Mouse (Mus musculus): ENCODE results near the gene Tmem50a.
"Not testable (repeated sequence)": the region's sequence is repeated elsewhere in the genome, so short reads cannot be mapped to it uniquely, and the experiment has no call there.

The Tmem50a gene

GRCm38 (mm10) chr4:134923258-134924018 is 8.6 kb upstream of the Tmem50a start, which contains the start of gene Rsrp1:
Gene Rsrp1, plus strand, starts transcription at chr4:134923592.
- peak; percentile 97 for DNase-seq (ENCODE audit: low spot score)

- DNase-seq (ENCODE audit: low spot score), result peak; percentile 71
Measured at GRCm38 (mm10) chr4:134922925-134923244, 8.1 kb upstream of the Tmem50a start.

- DNase-seq (ENCODE audit: low spot score), result no peak
Measured at GRCm38 (mm10) chr4:134922111-134922924, 7.5 kb upstream of the Tmem50a start.

DNA sequence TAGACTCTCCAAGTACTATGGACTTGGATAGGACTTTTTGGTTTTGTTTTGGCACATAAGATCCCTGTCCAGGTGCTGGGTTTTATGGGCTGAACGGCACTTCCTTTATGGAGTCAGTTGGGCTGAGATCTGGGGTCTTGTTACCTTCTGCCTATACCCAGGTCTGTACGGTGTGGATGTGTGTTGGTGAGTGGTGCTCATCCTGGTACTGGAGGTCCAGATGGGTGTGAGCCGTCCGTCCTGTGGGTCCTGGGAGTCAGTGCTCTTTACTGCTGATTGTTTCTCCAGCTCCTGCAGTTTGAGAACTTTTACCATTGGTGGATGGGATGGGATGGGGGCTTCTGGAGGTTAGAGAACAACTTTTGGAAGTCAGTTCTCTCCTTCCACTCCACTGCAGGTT is 6.9 kb upstream of the Tmem50a start:
- DNase-seq (ENCODE audit: low spot score), result no peak

DNA sequence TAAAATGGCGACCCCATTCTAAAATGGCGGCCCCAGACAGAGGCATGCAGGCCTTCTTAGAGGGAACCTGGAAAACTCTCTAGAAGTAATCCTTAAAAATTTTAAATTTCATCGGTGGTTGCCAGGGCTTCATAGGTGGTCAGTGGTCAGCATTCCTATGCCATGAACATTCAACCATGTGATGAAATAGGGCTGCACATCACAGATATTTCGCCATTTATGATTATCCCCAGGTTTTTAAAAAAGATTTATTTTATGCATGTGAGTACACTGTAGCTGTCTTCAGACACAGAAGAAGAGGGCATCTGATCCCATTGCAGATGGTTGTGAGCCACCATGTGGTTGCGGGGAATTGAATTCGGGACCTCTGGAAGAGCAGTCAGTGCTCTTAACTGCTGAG is 5.8 kb upstream of the Tmem50a start:
- no peak for DNase-seq (ENCODE audit: low spot score)

DNA sequence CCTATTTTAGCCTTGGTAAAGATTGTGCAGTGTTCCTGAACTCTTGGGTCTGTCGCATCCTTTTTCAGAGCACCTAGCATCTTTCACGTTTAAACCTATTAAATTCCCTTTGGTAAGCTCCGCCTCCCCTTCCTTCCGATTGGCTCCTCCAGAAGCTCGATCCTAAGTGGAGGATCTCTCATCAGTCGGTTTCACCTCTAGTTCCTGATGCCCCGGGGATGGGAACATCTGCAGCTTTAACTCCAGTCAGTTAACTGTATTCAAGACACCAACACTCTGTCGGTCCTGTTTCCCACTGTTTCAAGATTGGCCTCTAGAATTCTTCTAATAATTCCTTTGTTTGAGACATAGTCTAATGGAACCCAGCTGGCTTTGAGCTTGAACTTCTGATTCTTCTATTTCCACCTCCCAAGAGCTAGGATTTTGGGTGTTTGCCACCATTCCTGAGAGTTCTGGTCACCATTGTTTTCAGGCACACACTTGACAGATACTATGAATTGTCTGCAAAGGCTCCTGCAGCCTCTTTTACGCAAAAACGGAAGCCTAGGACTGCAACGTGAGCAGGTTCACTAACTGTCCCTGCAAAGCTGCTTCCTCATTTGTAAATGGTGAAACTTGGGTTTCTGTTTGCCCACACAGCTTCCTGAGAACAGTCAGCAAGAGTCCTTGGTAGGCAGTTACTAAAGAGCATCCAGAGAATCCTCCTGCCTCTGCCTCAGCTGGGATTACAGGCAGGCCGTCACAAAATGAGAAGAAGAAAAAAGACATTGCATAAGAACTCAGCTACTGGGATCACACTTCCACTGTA is 5.1 kb upstream of the Tmem50a start:
- no peak for DNase-seq (ENCODE audit: low spot score)

DNA sequence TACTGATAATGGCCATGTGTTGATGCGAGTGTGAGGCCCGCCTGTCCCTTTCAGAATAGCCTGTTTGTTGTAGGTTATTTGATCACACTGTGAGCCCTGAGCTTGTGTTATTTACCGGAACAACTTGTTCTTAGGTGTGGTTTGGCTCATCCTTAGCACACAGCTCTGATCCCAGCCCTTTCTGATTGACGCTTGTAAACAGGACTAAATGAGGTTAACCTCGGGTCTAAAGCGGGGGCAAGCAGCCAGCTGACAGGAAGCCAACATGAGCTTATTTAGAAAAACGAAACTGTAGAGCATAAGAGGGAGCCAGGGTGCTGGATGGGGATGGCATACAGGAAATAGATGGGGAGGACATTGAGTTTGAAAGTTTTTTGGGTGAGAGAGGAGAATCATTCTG is 3.6 kb upstream of the Tmem50a start:
- peak; percentile 51 for DNase-seq (ENCODE audit: low spot score)

GRCm38 (mm10) chr4:134917194-134917593 is 2.4 kb upstream of the Tmem50a start:
- DNase-seq (ENCODE audit: low spot score), result no peak

DNA sequence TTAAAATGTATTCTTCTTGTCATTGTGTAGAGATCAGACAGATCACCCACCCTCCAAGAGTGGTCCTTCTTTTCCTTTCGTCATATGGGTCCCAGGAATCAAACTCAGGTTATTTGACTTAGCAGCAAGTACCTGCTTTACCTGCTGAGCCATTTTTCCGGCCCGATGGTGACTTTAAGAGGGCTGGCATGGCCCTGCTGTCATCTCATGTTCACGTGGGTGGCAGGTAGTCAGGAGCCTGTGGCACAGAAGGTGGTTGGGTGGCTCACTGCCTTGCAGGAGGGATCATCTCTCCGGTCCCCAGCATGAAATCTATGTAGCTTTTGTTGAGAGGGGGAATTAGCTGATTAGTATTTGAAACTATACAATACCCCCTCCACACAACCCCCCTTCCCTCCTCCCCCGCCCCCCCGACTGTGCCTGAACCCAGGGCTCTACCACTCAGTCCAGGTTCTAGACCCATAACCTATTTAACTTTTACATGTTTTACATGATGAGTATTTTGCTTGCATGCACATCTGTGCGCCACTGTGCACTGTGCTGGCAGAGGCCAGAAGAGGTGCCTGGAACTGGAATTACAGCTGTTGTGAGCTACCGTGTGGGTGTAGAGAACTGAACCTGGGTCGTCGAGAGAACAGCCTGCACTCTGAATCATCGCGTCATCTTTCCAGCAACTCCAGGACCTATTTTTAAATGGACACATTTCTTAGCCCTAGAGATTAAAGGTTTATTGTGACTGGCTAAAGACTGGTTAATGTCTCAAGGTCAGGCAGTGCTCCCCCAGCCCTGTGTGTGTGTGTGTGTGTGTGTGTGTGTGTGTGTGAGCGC is 613 bp upstream of the Tmem50a start:
- DNase-seq (ENCODE audit: low spot score), result no peak

GRCm38 (mm10) chr4:134914122-134914863 is 531 bp downstream of the Tmem50a start:
- DNase-seq (ENCODE audit: low spot score), result no peak

- DNase-seq (ENCODE audit: low spot score), result peak; percentile 65
Measured at GRCm38 (mm10) chr4:134913413-134913812, 1.4 kb downstream of the Tmem50a start.

DNA sequence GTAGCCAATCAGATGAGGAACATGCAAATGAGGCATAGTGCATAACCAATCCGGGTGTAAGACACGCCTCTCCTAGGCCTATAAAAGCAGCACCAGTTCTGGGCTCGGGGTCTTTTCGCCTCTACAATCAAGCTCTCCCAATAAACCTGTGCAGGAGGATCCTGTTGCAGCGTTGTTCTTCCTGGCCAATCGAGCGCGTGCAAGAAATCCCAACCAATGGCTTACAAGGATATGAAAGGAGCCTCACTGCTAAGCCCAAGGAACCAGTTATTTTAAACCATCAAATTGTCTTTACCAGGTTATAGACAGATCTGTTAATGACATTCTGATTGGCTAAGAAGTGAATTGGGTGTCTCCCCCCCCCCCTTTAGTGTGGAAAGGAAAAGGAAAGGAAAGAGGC is 3.4 kb downstream of the Tmem50a start:
- DNase-seq (ENCODE audit: low spot score), result not testable (repeated sequence)

GRCm38 (mm10) chr4:134903046-134903445 is 11.8 kb downstream of the Tmem50a start:
- DNase-seq (ENCODE audit: low spot score), result no peak

DNA sequence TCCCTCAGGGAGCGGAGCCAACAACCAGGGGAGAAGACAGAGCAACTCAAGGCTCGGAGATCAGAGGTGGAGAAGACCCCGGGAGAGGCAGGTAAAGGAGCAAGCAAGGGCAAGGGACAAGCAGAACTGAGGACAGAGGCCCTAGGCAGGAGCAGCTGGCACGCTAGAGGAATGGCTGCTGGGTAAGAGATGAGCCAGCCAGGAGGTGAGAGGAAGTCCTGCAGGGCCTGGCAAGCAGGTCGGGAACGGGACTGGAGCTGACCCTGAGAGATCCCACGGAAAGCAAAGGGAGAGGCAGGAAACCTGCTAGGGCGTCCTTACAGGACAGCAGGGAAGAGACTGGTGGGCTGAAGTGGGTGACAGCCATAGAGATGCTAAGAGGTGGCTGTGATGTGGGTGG is 13.7 kb downstream of the Tmem50a start:
- no peak for DNase-seq (ENCODE audit: low spot score)

GRCm38 (mm10) chr4:134897256-134897655 is 17.6 kb downstream of the Tmem50a start:
- DNase-seq (ENCODE audit: low spot score), result no peak

- DNase-seq (ENCODE audit: low spot score), result peak; percentile 59
Measured at GRCm38 (mm10) chr4:134892096-134892495, 22.7 kb downstream of the Tmem50a start.

- DNase-seq (ENCODE audit: low spot score), result no peak
Measured at GRCm38 (mm10) chr4:134884364-134884763, 30.5 kb downstream of the Tmem50a start.

DNA sequence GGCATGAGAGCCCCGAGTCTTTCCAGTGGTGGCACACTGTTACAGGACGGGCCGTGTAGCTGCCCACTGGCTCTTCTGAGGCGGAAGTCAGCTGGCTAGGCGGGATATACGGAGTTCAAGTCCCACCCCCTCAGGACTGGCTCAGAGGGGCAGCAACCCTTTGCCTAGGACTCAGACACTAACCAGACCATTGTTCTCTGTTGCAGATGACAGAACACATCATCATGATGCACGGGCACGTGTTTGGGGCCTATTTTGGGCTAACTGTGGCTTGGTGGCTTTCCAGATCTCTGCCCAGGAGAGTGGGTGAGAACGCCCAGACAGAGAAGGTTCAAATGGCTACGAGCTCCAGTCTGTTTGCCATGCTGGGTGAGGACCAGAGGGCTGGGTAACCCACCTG is 31.0 kb downstream of the Tmem50a start:
- DNase-seq (ENCODE audit: low spot score), result no peak

GRCm38 (mm10) chr4:134883266-134883665 is 31.6 kb downstream of the Tmem50a start:
- peak; percentile 32 for DNase-seq (ENCODE audit: low spot score)

- no peak for DNase-seq (ENCODE audit: low spot score)
Measured at GRCm38 (mm10) chr4:134880041-134880440, 34.8 kb downstream of the Tmem50a start.

- DNase-seq (ENCODE audit: low spot score), result peak; percentile 74
Measured at GRCm38 (mm10) chr4:134879410-134879981, 35.3 kb downstream of the Tmem50a start.
